Mouse (Mus musculus) hindbrain, embryonic 15.5 days (tissue): ENCODE results near the gene Mrps35. TPM values are rescaled to one million over a fixed set of nuclear protein-coding genes. Genes with fewer than 3 reads are reported as not detected.

ENCODE experiments used
- ATAC-seq: fragments of 200-750 bp; cut with Nextera tagmentation; 2 replicates; pipeline ENCODE4 v1.8.0; 2017; ENCODE audit warnings: low read depth, moderate number of reproducible peaks, moderate TSS enrichment; ENCODE audit not compliant: low FRiP score
- H3K27ac ChIP-seq: fragments of 300-500 bp; sonication (generic); replicated peaks from 2 replicates; pipeline ENCODE4 v1.5.1; 2015; ENCODE audit warnings: mild to moderate bottlenecking, inconsistent platforms
- H3K27me3 ChIP-seq: fragments of 300-500 bp; sonication (generic); 2 replicates; pipeline ENCODE4 v1.6.1; 2015; ENCODE audit warnings: control low read depth, inconsistent platforms
- H3K36me3 ChIP-seq: fragments of 300-500 bp; sonication (generic); 2 replicates; pipeline ENCODE4 v1.6.1; 2015; ENCODE audit warnings: control low read depth, inconsistent platforms
- H3K4me1 ChIP-seq: fragments of 300-500 bp; sonication (generic); replicated peaks from 2 replicates; pipeline ENCODE4 v1.6.1; 2015; ENCODE audit warnings: control low read depth, inconsistent platforms
- H3K4me2 ChIP-seq: fragments of 300-500 bp; sonication (generic); 2 replicates; pipeline ENCODE4 v1.6.1; 2015; ENCODE audit warnings: moderate library complexity, mild to moderate bottlenecking, inconsistent platforms
- H3K4me3 ChIP-seq: fragments of 300-500 bp; sonication (generic); 2 replicates; pipeline ENCODE4 v1.5.1; 2015; ENCODE audit warnings: mild to moderate bottlenecking, inconsistent platforms
- H3K9ac ChIP-seq: fragments of 300-500 bp; sonication (generic); 2 replicates; pipeline ENCODE4 v1.6.1; 2015; ENCODE audit warnings: inconsistent platforms
- H3K9me3 ChIP-seq: fragments of 300-500 bp; sonication (generic); 2 replicates; pipeline ENCODE4 v1.6.1; 2016; ENCODE audit warnings: control low read depth, inconsistent platforms
- WGBS: fragments of 180-500 bp; shearing (Covaris S2); methylation state at CpG from one replicate; pipeline ENCODE4 v1.1.7; 2015; 5-methylcytosine and 5-hydroxymethylcytosine counted together
- polyA plus RNA-seq: library from polyadenylated mRNA; unstranded; fragments of >200 nt; fragmentation: Nextera tagmentation; extraction: Ambion mirVana; gene quantifications from 2 replicates; pipeline ENCODE4 v1.2.1, GENCODE M21; 2015

Mrps35 gene
- polyA plus RNA-seq, 1 experiment from 2014 or later: 75.4 TPM

DNA sequence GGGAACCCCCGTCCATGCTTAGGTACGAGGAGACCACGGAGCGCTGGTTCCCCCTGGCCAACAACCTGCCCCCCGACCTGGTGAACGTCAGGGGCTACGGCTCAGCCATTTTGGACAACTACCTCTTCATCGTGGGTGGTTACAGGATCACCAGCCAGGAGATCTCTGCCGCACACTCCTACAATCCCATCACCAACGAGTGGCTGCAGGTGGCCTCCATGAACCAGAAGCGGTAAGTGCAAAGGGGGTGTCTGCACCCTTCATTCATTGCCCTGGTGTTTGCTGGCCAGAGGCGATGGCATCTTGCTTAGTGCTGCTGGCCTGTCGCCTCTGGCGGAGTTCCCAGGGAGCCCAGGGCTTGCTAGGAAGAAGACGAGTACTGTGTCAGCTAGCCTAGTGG lies 49.6 kb downstream of the Mrps35 start:
- H3K27ac ChIP-seq: peak overlapping the region; percentile 95
- ATAC-seq: peak; percentile 6; the same call in 1 of the 2 replicates
- H3K36me3 ChIP-seq: no peaks in the 10 kb centered on the region
- peaks cover 35% of the 10 kb centered on the region for H3K4me1 ChIP-seq
- peak overlapping the region; percentile 93 for H3K9ac ChIP-seq
- WGBS: 0% methylated on average over 15 of the region's 15 CpGs
- no peaks in the 10 kb centered on the region for H3K9me3 ChIP-seq
- peak overlapping the region; percentile 88 for H3K4me3 ChIP-seq
- no peaks in the 10 kb centered on the region for H3K27me3 ChIP-seq
- peak overlapping the region; percentile 97 for H3K4me2 ChIP-seq

GRCm38 (mm10) chr6:147094771-147095170 lies 52.2 kb downstream of the Mrps35 start:
- whole genome bisulfite sequencing: 77% methylated on average over 7 of the region's 7 CpGs
- Histone ChIP-seq H3K4me1 (peaks cover 34% of the 10 kb centered on the region), H3K27me3 (no peaks in the 10 kb centered on the region), H3K9ac (no peak overlapping the region), H3K27ac (no peak overlapping the region), H3K4me2 (peak overlapping the region; percentile 20), H3K9me3 (no peaks in the 10 kb centered on the region), H3K36me3 (no peaks in the 10 kb centered on the region), H3K4me3 (no peak overlapping the region)
- no peak for ATAC-seq

- H3K9ac ChIP-seq: no peak overlapping the region
- no peak for ATAC-seq
- H3K4me3 ChIP-seq: no peak overlapping the region
- H3K27ac ChIP-seq: no peak overlapping the region
- H3K9me3 ChIP-seq: no peaks in the 10 kb centered on the region
- no peaks in the 10 kb centered on the region for H3K36me3 ChIP-seq
- no peak overlapping the region for H3K4me2 ChIP-seq
- WGBS: 96% methylated on average over 4 of the region's 4 CpGs
- peaks cover 25% of the 10 kb centered on the region for H3K4me1 ChIP-seq
- H3K27me3 ChIP-seq: no peaks in the 10 kb centered on the region
Observed at GRCm38 (mm10) chr6:147096109-147096508, 53.5 kb downstream of the Mrps35 start.

- no peaks in the 10 kb centered on the region for H3K9me3 ChIP-seq
- no peak overlapping the region for H3K27ac ChIP-seq
- ATAC-seq: no peak
- no peak overlapping the region for H3K4me3 ChIP-seq
- no peaks in the 10 kb centered on the region for H3K27me3 ChIP-seq
- H3K9ac ChIP-seq: no peak overlapping the region
- 83% methylated on average over 3 of the region's 3 CpGs for WGBS
- H3K4me1 ChIP-seq: peaks cover 25% of the 10 kb centered on the region
- no peaks in the 10 kb centered on the region for H3K36me3 ChIP-seq
- H3K4me2 ChIP-seq: no peak overlapping the region
Observed at GRCm38 (mm10) chr6:147096934-147097333, 54.4 kb downstream of the Mrps35 start.

DNA sequence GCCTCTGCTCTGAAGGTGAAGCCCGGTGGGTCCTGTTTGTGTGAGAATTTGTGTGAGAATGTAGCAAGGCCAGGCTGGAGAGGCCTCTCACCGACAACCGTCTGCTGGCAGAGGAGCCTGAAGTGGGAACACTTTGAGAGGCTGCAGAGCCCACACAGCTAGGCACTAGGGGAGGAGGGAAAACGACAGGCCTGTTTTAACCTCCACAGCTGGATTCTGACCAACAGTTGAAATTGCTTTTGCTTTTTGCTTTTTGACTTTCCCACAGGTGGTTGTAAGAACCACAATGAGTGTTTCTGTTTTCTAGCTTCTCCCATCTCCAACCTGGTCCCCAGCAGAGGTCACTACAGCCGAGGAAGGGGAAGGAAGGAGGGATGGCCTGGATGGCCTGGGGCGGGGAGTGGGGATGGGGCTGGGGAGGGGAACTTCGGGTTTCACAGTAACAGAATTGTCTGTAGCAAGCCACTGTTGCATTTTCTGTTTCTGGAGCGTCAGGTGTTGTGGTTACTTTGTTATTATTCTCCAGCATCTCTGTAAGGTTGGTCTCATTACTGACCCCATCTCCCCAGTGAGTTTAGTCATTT lies 54.9 kb downstream of the Mrps35 start:
- no peak overlapping the region for H3K27ac ChIP-seq
- H3K4me1 ChIP-seq: peaks cover 21% of the 10 kb centered on the region
- no peak overlapping the region for H3K9ac ChIP-seq
- no peak overlapping the region for H3K4me3 ChIP-seq
- no peak for ATAC-seq
- no peaks in the 10 kb centered on the region for H3K27me3 ChIP-seq
- H3K9me3 ChIP-seq: no peaks in the 10 kb centered on the region
- no peaks in the 10 kb centered on the region for H3K36me3 ChIP-seq
- no peak overlapping the region for H3K4me2 ChIP-seq
- 62% methylated on average over 8 of the region's 8 CpGs for WGBS

- peaks cover 3% of the 10 kb centered on the region for H3K4me1 ChIP-seq
- no peak overlapping the region for H3K4me3 ChIP-seq
- no peak overlapping the region for H3K4me2 ChIP-seq
- no peaks in the 10 kb centered on the region for H3K9me3 ChIP-seq
- H3K27me3 ChIP-seq: no peaks in the 10 kb centered on the region
- H3K27ac ChIP-seq: no peak overlapping the region
- no peak overlapping the region for H3K9ac ChIP-seq
- ATAC-seq: no peak
- WGBS: 81% methylated on average over 19 of the region's 19 CpGs
- H3K36me3 ChIP-seq: no peaks in the 10 kb centered on the region
Observed at GRCm38 (mm10) chr6:147099458-147100277, 57.1 kb downstream of the Mrps35 start.

- H3K27ac ChIP-seq: no peak overlapping the region
- 92% methylated on average over 3 of the region's 3 CpGs for WGBS
- no peaks in the 10 kb centered on the region for H3K27me3 ChIP-seq
- no peak overlapping the region for H3K9ac ChIP-seq
- H3K4me3 ChIP-seq: no peak overlapping the region
- no peak overlapping the region for H3K4me2 ChIP-seq
- ATAC-seq: no peak
- no peaks in the 10 kb centered on the region; the same call in 1 of the 2 replicates for H3K4me1 ChIP-seq
- H3K36me3 ChIP-seq: 0 out of 2 replicates have a peak, but pooled peaks cover under 1% of the 10 kb centered on the region
- H3K9me3 ChIP-seq: no peaks in the 10 kb centered on the region
Observed at GRCm38 (mm10) chr6:147102293-147102692, 59.7 kb downstream of the Mrps35 start.

DNA sequence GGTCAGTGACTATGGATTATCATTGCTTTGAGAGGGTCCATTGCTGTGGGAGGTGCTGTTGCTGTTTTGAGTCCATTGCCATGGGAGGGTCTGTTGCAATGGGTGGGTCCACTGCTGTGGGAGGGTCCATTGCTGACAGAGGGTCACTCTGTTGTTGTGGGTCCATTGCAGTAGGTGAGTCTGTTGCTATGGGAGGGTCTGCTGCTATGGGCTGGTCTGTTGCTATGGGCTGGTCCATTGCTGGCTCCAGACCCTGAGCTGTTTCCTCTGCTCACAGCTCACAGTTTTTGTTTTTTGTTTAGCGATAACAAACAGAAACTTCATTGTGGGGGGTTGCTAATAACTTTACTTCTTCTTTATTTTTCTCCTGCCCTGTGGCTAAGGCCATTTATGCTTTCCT lies 63.0 kb downstream of the Mrps35 start:
- Histone ChIP-seq H3K9me3 (no peaks in the 10 kb centered on the region), H3K4me1 (no peaks in the 10 kb centered on the region), H3K27ac (no peak overlapping the region), H3K27me3 (no peaks in the 10 kb centered on the region), H3K4me3 (no peak overlapping the region), H3K36me3 (peaks cover 27% of the 10 kb centered on the region), H3K9ac (no peak overlapping the region), H3K4me2 (no peak overlapping the region)
- ATAC-seq: no peak
- WGBS: 94% methylated on average over 1 of the region's 1 CpGs

DNA sequence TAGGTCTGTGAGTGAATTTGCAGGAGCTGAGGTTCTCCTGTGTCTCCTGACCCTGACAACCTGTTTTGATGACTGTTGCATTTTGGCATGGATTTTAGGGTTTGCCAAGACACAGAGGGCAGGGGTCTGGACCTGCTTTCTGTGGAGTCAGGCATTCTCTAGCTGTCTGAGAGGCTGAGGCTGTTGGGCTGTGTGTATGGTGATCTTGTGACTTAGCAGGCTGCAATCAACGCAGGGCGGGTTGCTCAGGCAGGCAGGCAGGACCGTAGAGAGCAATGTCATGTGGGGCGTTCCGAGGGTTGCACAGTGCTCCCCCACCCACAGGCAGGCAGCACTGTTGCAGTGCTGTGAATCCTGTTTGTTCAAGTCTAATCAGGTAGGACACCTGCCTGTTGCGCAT lies 64.2 kb downstream of the Mrps35 start:
- H3K4me2 ChIP-seq: no peak overlapping the region
- peaks cover 34% of the 10 kb centered on the region for H3K36me3 ChIP-seq
- H3K4me3 ChIP-seq: no peak overlapping the region
- WGBS: 93% methylated on average over 6 of the region's 6 CpGs
- H3K9me3 ChIP-seq: no peaks in the 10 kb centered on the region
- H3K4me1 ChIP-seq: no peaks in the 10 kb centered on the region
- no peak overlapping the region for H3K9ac ChIP-seq
- H3K27ac ChIP-seq: no peak overlapping the region
- no peak for ATAC-seq
- H3K27me3 ChIP-seq: no peaks in the 10 kb centered on the region

DNA sequence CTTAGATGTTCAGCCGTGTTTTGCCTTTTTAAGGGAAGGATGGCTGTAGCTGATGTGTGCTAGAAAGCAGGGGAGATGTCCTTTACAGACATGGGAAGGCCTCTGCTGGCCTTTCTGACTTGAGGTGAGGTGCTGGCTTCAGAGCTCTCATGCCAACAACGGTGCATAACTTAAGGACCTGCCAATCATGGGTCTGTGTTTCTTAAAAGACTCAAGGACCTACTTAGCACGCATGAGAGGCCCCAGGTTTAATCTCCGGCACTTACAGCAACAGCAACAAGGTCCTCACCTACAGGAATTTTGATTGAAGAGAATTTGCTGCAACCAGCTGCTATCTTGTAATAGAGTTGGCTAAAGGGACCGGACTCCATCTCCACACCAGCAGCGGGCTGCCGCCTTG lies 66.7 kb downstream of the Mrps35 start:
- Histone ChIP-seq H3K36me3 (peaks cover 34% of the 10 kb centered on the region), H3K27me3 (no peaks in the 10 kb centered on the region), H3K4me3 (no peak overlapping the region), H3K27ac (no peak overlapping the region), H3K4me1 (no peaks in the 10 kb centered on the region), H3K4me2 (no peak overlapping the region), H3K9me3 (no peaks in the 10 kb centered on the region), H3K9ac (no peak overlapping the region)
- no peak for ATAC-seq
- 89% methylated on average over 7 of the region's 7 CpGs for WGBS

DNA sequence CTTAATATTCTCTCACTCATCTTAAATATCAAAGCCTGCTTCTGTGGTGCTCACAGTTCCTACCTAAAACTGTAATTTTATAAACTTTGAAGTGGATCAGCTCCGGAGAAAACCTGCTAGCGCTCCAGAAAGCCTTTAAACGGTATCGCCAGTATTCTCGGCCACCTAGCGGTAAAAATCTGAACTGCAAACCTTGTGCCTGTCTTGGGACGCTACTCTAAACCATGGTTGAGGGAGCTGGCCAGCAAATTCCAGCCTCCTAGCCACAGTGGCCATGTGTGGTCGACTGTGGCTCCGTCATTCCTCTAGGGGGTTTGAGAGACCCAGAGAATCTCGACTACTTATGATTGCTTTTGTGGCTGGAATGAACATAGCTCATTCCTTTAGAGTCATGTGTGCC lies 74.0 kb downstream of the Mrps35 start:
- Histone ChIP-seq H3K36me3 (no peaks in the 10 kb centered on the region), H3K27ac (no peak overlapping the region), H3K9ac (no peak overlapping the region), H3K4me2 (no peak overlapping the region), H3K4me1 (no peaks in the 10 kb centered on the region), H3K9me3 (no peaks in the 10 kb centered on the region), H3K4me3 (no peak overlapping the region), H3K27me3 (no peaks in the 10 kb centered on the region)
- ATAC-seq: 0 out of 2 replicates have a peak, but pooled peaks have one; percentile 65
- 8% methylated on average over 10 of the region's 10 CpGs for WGBS

DNA sequence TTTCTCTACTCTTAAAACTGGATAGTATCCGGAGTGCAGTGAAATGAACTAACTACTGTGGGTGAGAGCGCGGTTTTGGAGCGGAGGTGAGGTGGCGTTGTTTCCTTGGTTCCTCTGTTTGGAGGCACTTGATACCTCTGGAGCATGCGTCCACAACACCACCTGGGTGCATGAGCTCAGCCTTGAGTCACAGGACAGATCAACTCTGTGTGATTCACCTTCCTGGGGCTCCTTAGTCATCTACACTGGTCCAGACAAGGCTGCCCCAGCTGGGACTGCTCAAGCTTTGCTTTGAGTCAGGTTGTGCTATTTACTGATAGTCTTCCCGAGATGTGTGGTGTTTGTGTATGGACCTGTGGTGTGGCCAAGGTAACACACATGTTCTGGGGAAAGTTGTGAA lies 75.2 kb downstream of the Mrps35 start:
- Histone ChIP-seq H3K4me2 (no peak overlapping the region), H3K9me3 (no peaks in the 10 kb centered on the region), H3K36me3 (no peaks in the 10 kb centered on the region), H3K4me1 (no peaks in the 10 kb centered on the region), H3K27ac (no peak overlapping the region), H3K27me3 (no peaks in the 10 kb centered on the region), H3K9ac (no peak overlapping the region), H3K4me3 (no peak overlapping the region)
- 99% methylated on average over 7 of the region's 7 CpGs for WGBS
- no peak for ATAC-seq
